Mouse (Mus musculus) right cerebral cortex, postnatal 36 days (tissue): ENCODE measurements around the gene Osbpl5.

ENCODE experiments used
- DNase-seq, 2 experiments: peaks; one replicate each; pipeline ENCODE4 v3.0.0; 2022; ENCODE audit warnings: low spot score in 2 of 2, mixed read lengths in 1 of 2

Osbpl5 gene

GRCm38 (mm10) chr7:143756125-143757026, at the start of gene Osbpl5:
TSS of gene Osbpl5 (minus strand) at chr7:143756985.
- peak; percentile 52 to 67 for DNase-seq

DNA sequence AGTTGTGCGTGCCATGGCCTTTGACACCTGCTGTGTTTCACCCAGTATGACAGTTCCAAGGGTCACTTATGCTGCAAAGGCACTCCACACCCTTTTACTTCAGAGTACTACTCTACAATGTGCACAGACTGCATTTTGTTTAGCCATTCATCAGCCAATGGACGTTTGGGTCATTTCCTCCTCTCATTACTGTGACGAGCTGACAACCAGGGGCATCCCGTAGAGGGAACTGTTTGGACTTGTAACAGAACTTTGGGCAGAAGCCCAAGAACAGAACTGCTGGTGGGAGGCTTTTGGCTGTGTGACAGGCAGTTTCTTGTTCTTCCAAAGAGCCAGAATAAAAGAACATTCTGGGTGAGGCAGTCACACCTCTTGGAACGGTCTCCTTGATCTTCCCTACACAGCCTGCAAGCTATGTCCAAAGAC, 48.4 kb upstream of the Osbpl5 start:
- DNase-seq = peak in 1 of 2 experiments; percentile 21

GRCm38 (mm10) chr7:143801195-143802065, 44.6 kb upstream of the Osbpl5 start:
- DNase-seq = no peak

GRCm38 (mm10) chr7:143800770-143801169, 44.0 kb upstream of the Osbpl5 start:
- DNase-seq = no peak

DNA sequence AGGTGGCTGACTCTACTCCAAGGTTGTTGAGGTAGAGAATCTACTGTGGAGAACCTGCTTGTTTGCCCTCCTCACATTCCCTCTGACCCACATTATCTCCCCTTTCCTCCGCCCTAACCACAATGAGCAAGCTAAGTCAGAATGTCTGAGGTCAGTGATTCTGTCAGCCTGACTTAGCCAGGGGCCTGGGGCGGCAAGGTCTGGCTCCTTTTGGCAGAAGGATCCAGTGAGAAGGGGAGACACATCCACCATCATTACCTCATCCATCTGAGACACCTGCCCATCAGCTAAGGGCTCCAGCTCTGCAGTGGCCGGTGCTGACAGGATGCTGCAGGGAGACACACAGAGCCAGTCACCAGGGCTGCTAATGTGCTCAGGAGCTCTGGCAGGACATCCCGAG, 42.0 kb upstream of the Osbpl5 start:
- no peak for DNase-seq

- no peak for DNase-seq
Measured at GRCm38 (mm10) chr7:143793121-143793520, 36.3 kb upstream of the Osbpl5 start.

GRCm38 (mm10) chr7:143792336-143792985, 35.7 kb upstream of the Osbpl5 start:
- DNase-seq = no peak

- peak; percentile 51 to 52 for DNase-seq
Measured at GRCm38 (mm10) chr7:143783996-143784829, 27.4 kb upstream of the Osbpl5 start, which contains the start of gene Mrgpre. TSS of gene Mrgpre (minus strand) at chr7:143784500.

GRCm38 (mm10) chr7:143783378-143783995, 26.7 kb upstream of the Osbpl5 start:
- no peak for DNase-seq

DNA sequence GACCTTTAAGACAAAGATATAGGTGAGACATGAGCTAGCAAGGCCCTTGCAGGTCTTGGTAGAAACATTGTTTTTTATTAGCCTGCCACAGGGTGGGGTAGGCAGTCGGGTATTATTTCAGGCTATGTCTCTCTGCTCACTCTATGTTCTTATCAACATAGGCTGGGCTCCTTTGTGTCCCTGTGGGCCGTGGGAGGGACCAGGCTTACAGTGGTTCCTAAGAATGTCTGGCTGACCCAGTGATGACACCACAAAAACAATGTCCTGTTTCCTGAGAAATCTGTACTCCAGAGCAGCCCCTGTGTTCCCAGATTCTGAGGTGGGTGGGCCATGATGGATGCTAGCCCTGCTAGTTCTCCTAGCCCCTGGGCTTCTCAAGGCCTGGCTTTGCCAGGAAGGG, 20.6 kb upstream of the Osbpl5 start:
- DNase-seq = no peak

DNA sequence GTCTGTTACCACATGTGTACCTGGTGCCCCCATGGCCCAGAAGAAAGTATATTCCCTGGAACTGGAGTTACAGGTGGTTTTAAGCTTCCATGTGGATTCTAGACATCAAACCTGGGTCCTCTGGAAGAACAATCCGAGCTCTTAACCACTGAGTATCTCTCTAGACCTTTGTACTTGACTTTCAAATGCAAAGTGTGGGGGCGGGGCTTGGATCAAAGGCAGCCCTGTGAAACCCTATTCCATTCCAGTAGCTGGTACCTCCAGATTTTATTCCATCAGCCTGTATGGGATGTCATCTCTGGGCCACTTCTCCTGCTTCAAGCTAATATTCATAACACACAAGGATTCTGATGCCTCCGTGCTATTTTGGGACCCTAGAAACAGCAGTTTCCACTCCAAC, 19.4 kb upstream of the Osbpl5 start:
- no peak for DNase-seq

GRCm38 (mm10) chr7:143769461-143769860, 12.7 kb upstream of the Osbpl5 start:
- DNase-seq = no peak

DNA sequence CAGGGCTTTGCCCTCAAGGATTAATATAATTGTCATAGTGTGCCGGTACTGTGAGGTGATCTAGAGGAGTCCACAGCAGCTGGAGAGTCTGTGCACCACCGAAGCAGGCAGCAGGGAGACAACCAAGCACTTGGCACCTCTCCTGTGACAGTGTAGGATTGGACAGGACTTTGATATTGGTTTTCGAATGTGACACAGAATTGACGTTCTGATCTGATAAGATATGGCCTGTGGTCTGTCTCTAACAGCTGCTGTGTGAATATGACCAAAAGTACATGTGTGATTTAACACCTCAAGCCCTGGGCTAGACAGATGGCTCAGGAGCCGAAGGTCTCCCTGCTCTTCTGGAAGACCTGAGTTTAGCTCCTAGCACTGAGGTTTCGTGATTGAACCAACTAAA, 11.5 kb upstream of the Osbpl5 start:
- DNase-seq = no peak

GRCm38 (mm10) chr7:143766893-143767292, 10.1 kb upstream of the Osbpl5 start, which contains the start of gene Mrgprg:
TSS of gene Mrgprg (minus strand) at chr7:143766993.
- no peak for DNase-seq

GRCm38 (mm10) chr7:143764876-143765530, 8.2 kb upstream of the Osbpl5 start:
- DNase-seq = no peak

DNA sequence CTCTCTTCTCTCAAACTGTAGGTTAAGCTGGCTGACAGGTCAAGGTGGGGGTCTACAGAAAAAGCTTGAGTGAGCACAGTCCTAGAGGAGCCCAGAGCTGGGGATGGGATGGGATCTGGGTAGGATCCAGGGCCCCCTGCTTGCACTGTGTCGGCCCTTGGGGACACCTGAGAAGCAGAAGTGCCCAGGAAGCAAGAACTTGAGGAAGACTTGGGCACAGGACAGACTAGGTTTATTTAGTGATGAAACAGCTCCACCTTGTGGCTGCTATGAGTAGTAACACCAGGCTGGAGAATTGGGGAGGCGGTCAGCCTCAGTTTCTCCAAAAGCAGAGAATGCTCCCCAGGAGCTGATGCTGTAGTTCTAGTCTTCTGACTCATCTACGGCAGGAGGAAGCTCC, 7.0 kb upstream of the Osbpl5 start:
- no peak for DNase-seq

- DNase-seq = no peak
Measured at GRCm38 (mm10) chr7:143758956-143759355, 2.2 kb upstream of the Osbpl5 start.

- DNase-seq = no peak
Measured at GRCm38 (mm10) chr7:143757696-143758095, 911 bp upstream of the Osbpl5 start.

- DNase-seq = peak; percentile 61 to 64
Measured at GRCm38 (mm10) chr7:143757027-143757390, 224 bp upstream of the Osbpl5 start.
